Mouse (Mus musculus) E14TG2a.4 (cell line): ENCODE results near the gene Mterf2.

Experiments used
- CTCF ChIP-seq: conservative IDR thresholded peaks from 2 replicates; pipeline ENCODE4 v1.5.1; 2014; ENCODE audit warnings: low read length
- NANOG ChIP-seq: IDR thresholded peaks from 2 replicates; pipeline ENCODE4 v1.6.1; 2014; ENCODE audit warnings: borderline replicate concordance, low read length, mixed read lengths

DNA sequence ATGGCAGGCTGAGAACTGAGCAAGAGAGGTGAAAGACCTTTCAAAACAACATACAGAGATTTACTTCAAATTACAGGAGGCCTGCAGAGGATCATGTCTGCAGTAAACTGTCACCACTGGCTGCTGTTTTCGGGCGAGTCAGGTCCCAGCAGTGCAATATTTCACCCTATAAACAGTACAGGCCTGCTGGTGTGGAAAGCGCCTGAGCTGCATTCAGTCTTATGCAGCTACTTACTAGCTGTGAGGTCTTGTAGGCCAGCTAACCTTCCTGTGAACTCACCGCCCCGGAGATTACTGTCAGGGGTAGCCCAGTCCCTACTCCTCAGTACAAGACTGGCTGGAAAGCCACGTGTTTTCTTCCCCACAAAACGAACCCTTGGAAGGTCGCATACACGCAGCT is 13.6 kb upstream of the Mterf2 start:
- TF ChIP-seq NANOG (no peak), CTCF (no peak)
